Mouse (Mus musculus) telencephalon, adult 2 months (tissue): Measurements from ENCODE around the gene Map3k7cl.
A peak's percentile ranks its signal among the peaks of the same experiment; 100 is the strongest.

ENCODE experiments used
- DNase-seq: peaks from one replicate; pipeline ENCODE4 v3.0.0-alpha.2; 2011; ENCODE audit warnings: low read depth, low spot score

Map3k7cl gene

GRCm38 (mm10) chr16:87552907-87553691 lies at the start of gene Map3k7cl:
Map3k7cl (plus strand) TSS chr16:87553330.
- no peak for DNase-seq

DNA sequence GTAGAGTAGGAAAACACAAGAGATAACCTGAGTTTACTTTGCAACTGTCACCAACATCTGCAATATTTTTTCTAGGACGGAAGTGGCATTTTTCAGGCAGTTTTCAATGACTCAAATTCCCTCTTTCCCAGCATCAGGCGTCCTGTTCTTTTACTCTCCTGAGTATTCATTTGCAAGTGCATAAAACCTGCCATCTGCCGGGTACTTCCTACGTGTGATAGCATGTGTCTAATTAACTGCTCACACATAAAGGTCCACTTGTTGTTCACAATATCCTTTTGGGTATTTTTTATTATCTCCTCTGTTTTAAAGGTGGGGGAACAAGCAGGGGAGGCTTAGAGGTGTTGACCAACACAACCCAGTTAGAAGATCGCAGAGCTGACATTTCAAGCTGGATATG lies 41.4 kb upstream of the Map3k7cl start:
- DNase-seq = no peak

DNA sequence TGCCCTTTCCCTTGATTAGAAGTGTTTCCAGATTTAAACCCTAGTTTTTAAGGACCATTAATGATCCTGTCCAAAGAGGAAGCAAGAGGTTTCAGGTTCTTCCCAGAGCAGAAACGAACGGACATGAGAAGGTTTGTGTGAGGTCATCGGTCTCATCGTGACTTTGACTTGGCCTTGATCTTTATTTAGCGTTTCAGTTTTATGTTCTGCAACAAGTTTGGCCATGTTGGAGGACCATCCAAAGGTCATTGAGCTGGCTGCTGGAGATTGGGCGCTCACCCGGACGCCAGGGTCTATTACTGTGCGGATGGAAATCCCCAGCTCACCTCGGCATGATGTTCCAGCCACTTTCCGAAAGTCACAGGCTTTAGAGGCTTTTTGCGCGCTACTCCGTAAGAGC lies 40.8 kb upstream of the Map3k7cl start:
- DNase-seq = no peak

DNA sequence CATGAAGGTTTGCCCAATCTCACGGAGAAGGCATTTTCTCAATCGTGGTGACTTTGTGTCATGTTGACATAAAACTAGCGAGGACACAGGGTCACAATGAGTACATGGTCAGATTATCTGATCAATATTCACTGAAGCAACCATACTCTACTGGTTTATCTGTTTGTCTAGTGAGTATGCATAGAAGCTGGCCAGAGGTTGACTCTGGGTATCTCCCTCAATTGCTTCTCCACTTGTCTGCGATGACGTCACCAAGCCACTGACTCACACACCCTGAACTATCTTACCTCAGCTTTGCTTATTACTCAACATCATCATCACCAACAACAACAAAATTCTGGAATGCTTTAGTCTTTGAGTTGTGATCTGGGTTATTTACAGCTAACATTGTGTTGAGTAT lies 28.9 kb upstream of the Map3k7cl start:
- no peak for DNase-seq

DNA sequence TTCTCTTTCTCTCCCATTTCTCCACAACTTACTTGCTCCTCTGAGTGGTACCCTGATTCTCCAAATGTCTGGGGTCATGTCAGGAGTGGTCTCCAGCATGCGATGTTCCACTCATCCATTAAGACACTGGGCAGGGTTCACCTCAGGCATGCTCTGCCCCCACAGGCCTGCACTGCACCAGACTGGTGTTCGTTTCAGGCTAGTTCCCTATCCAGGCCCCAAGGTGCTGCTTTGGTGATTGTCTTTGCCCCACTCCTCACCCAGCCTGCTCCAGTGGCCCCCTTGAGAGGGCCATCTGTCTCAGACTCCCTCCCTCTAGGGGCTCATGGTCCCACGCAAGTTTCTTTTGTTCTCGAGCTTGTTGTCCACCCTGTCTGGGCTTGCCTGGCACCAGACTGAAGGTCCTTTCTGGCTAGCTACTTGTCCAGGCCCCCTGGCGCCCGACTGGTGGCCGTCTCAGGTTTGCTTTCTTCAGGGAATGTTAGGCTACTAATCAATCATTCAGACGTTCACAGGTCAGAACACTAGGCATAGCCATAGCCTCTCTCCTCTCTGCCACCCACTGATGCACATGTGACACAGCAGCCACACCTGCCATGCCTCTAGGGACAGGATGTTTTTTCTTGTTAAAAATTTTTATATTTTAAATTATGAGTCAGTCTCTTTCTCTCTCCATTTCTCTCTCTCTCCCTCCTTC lies 25.4 kb upstream of the Map3k7cl start:
- no peak for DNase-seq

DNA sequence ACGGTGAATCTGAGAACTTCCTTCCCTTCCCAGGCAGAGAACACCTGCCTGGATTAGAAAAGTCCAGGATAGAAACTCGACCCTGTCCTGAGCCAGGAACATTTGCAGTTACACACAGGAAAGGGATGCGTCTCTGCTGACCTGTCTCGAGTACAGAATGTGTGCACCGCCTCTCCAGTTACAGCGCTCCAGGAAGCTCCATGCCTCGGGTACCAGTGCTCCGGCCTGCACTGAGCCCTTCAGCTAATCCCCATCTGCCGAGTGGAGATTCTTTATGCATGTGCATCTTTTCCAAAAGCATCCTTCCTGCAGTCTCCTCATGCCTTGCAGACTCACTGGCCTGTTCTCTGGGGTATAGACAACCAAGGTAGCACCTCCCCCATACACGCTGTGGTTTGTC lies 24.4 kb upstream of the Map3k7cl start:
- DNase-seq = no peak

DNA sequence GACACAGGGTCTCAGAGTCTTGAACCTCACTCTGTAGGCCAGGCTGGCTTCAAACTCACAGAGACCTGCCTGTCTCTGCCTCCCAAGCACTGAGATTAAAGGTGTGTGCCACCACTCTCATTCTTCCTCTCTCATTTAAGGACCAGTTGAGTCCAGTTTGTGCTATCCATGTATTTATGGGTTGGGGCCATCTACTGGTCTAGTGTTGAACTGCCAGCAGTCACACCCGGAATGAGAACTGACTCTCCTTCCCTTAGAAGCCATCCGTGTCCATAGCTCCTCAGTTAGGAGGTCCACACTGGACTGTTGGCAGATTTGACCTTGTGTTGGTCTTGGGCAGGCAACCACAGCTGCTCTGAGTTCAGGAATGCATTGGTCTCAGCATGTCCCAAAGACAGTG lies 4.8 kb upstream of the Map3k7cl start:
- no peak for DNase-seq

DNA sequence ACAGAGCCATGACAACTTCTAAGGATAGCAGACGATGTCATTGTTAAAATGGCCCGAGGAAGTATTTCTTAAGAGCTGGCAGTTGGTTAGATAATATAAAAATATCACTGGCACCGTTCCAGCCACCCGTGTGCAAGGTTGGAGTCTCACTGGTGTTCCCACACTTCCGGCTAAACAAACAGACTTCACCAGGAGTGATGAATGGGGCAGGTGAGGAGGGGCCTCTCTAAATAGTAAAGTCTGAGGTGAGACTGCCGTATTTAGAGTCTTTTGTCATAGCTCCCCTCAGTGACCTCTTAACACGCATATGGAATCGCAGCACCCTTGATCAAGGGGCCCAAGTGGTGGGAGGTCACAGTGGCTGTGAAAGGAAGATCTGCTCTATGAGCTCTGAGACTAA lies 3.2 kb downstream of the Map3k7cl start:
- no peak for DNase-seq

- DNase-seq = no peak
Measured at GRCm38 (mm10) chr16:87561501-87561900, 8.4 kb downstream of the Map3k7cl start.

- peak; percentile 64 for DNase-seq
Measured at GRCm38 (mm10) chr16:87563524-87563923, 10.4 kb downstream of the Map3k7cl start.

DNA sequence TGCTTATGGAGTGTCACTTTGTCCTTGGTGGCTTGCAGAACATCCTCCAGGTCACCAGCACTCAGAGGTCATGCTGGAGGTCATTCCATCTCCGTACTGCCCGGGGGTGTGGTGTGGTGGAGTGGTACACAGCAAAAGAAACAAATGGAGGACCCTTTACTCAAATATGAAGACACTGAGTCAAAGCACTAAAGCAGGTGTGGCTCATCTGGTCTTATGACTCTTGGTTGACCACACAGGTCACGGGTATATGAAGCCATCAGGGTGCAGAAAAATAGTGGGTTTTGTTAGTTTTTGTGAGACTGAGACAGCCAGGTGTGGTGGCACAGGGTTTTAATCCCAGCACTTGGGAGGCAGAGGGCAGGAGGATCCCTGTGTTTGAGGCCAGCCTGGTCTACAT lies 11.4 kb downstream of the Map3k7cl start:
- no peak for DNase-seq

DNA sequence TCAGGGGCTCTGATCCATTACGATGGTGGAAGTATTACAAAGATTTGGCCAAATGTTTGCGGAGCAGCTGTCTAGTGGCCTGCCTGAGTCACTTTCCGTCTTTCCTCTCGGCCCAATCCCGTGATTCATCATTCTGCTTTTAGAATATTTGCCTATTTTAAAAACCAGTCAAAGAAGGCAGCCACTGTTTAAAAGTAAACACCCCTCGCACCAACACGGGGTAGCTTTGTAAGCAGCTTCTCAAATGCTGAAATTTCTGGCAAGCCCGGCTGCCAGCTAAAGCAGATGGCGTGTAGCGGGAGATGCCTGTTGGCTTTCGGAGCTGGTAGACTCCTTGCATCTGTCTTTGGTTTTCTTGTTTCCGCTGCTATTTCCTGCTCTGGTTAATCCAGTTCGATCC lies 14.4 kb downstream of the Map3k7cl start:
- DNase-seq = peak; percentile 72

GRCm38 (mm10) chr16:87568241-87568640 lies 15.1 kb downstream of the Map3k7cl start:
- DNase-seq = no peak

- peak; percentile 36 for DNase-seq
Measured at GRCm38 (mm10) chr16:87569576-87570105, 16.5 kb downstream of the Map3k7cl start.

GRCm38 (mm10) chr16:87570334-87570733 lies 17.2 kb downstream of the Map3k7cl start:
- DNase-seq = no peak

GRCm38 (mm10) chr16:87573409-87573808 lies 20.3 kb downstream of the Map3k7cl start:
- no peak for DNase-seq

DNA sequence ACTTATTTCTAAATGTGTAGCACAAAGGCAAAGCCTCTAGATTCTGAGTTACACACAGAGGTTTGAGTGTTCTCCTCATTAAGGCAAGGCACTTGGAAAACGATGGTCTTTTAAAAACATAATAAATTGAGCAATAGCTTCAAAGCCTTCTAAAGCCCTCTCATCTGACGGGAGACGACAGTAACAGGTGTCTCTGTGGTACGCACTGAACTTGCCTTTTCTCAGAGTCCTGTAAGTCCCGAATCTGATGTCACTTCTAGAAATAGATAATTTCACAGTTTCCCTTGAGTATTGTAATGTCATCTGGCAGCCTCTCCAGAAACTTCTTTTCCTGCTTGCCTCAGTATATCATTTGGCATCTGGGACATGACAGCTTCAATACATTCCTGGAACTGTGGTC lies 21.0 kb downstream of the Map3k7cl start:
- DNase-seq = no peak

- DNase-seq = no peak
Measured at GRCm38 (mm10) chr16:87575600-87575999, 22.5 kb downstream of the Map3k7cl start.

GRCm38 (mm10) chr16:87578881-87579280 lies 25.8 kb downstream of the Map3k7cl start:
- no peak for DNase-seq

DNA sequence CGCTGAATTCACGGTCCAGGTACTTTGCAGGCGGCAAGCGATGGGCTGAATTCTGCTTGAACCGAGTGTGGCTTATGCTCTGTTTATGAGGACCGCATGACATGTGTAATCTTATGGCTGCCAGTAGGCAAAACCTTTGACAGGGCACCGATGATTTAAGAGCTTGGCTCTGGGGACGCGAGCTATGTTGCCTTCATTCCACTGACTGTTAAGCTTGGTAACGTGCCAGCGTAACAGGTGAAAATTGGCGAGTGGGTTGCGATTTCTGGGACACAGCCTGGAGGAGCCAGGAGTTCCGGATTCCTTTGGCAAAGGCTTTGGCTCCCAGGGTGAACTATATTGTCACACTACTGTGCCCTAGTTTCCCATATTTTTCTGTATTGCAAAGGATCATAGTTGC lies 26.3 kb downstream of the Map3k7cl start:
- no peak for DNase-seq

DNA sequence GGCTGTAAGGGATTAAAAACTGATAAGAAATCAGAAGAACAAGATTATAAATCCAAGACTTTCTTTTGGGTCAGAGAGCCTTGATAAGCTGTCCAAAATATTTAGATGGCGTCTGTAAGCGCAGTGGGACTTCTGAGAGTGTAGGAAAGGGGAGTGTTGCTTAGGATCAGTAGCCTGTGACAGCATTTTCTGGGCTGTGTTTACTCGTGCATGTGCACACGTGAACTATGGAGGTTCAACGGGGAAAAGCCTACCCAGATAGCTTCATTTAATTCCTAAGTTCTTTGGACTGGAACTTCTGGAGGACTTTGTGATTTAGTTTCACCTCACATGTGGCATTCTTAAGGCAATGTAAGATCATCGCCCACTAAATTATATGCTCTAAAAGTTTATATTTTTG lies 29.6 kb downstream of the Map3k7cl start:
- no peak for DNase-seq

DNA sequence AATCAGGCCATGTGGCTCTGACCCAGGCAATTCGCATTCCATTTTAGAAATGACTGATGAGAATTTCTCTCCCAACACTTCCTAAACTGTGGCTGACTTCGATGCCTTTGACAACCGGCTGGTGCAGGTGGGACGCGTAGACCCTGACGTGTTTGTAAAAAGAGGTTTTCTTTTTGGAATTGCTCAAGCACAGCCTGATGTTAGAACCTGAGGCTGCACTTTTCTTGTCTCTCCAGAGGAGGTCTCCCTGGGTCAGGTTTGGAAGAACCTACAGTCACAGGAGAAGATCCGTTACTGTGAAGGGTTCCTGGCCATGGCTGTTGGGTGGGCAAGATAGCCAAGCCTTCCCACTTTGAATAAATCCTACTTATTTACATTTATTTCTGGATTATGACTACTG lies 31.5 kb downstream of the Map3k7cl start:
- no peak for DNase-seq
